Mouse (Mus musculus) cerebellum, adult 18-20 months (tissue): ENCODE measurements at regions not wholly inside any gene's neighbourhood (a gene's known extent, or its start where the extent isn't known, plus 50 kb on each side); places are given as distances from the start of the nearest gene placed in this dataset.

Experiments used
- DNase-seq, 2 experiments: peaks; one replicate each; pipeline ENCODE4 v3.0.0; 2021

- DNase-seq: peak in 1 of 2 experiments; percentile 8
Observed at GRCm38 (mm10) chr15:26051415-26051814, 67.2 kb downstream of the Zfp622 start.

- DNase-seq: no peak
Observed at GRCm38 (mm10) chr15:26052720-26053316, 68.7 kb downstream of the Zfp622 start.

GRCm38 (mm10) chr15:26058019-26058418 is 73.9 kb downstream of the Zfp622 start:
- no peak for DNase-seq

- no peak for DNase-seq
Observed at GRCm38 (mm10) chr15:26100199-26100598, 116.0 kb downstream of the Zfp622 start.

- no peak for DNase-seq
Observed at GRCm38 (mm10) chr15:26107993-26108392, 123.8 kb downstream of the Zfp622 start.

- DNase-seq: no peak
Observed at GRCm38 (mm10) chr15:26144197-26144596, 160.0 kb downstream of the Zfp622 start.

- no peak for DNase-seq
Observed at GRCm38 (mm10) chr15:26158499-26158898, 150.3 kb upstream of the March11 start.

GRCm38 (mm10) chr15:26184930-26185329 is 123.9 kb upstream of the March11 start:
- no peak for DNase-seq

- DNase-seq: no peak
Observed at GRCm38 (mm10) chr15:26195576-26195975, 113.3 kb upstream of the March11 start.

- no peak for DNase-seq
Observed at GRCm38 (mm10) chr15:26206837-26207236, 102.0 kb upstream of the March11 start.

- no peak for DNase-seq
Observed at GRCm38 (mm10) chr15:26220855-26221254, 88.0 kb upstream of the March11 start.

- no peak for DNase-seq
Observed at GRCm38 (mm10) chr15:26228646-26229045, 80.2 kb upstream of the March11 start.
